Mouse (Mus musculus) layer of hippocampus, postnatal 36 days (tissue): Measurements from ENCODE around the gene Shisa6. TPM values are rescaled to one million over a fixed set of nuclear protein-coding genes. Genes with fewer than 3 reads are reported as not detected.
A peak's percentile ranks its signal among the peaks of the same experiment; 100 is the strongest.

Source experiments
- DNase-seq, 2 experiments: peaks; one replicate each; pipeline ENCODE4 v3.0.0; 2022
- total RNA-seq, 2 experiments: library from RNA; stranded (reverse); gene quantifications; 2 replicates each; pipeline ENCODE4 v1.2.3; 2021

Shisa6 gene
- total RNA-seq: 100 to 1,000 TPM; 169 to 196 TPM

GRCm38 (mm10) chr11:66525371-66526045, at the start of gene Shisa6:
Gene Shisa6 (minus strand): TSS chr11:66525964.
- peak; percentile 35 to 52 for DNase-seq

GRCm38 (mm10) chr11:66573888-66574287, 48.1 kb upstream of the Shisa6 start:
- no peak for DNase-seq

DNA sequence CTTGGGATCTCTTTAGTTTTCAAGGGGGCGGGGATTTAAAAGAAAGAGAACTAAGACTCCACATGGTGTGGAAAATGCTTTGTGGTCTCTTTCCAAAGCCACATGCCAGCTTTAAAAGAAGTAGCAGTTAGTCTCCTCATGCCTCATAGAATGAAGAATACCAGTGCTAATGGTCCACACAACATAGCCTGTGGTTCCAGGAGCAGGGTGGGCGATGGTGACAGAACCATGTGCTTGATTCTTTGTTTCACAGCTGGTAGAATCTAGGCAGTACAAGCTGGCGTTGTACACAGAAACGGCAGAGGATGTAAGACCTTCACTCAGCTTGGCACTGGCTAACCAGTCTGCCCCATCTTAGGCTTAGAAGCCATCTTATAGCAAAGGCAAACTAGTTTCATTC, 43.3 kb upstream of the Shisa6 start:
- DNase-seq: no peak

- no peak for DNase-seq
Measured at GRCm38 (mm10) chr11:66568386-66568791, 42.6 kb upstream of the Shisa6 start.

GRCm38 (mm10) chr11:66567382-66567781, 41.6 kb upstream of the Shisa6 start:
- DNase-seq: no peak

DNA sequence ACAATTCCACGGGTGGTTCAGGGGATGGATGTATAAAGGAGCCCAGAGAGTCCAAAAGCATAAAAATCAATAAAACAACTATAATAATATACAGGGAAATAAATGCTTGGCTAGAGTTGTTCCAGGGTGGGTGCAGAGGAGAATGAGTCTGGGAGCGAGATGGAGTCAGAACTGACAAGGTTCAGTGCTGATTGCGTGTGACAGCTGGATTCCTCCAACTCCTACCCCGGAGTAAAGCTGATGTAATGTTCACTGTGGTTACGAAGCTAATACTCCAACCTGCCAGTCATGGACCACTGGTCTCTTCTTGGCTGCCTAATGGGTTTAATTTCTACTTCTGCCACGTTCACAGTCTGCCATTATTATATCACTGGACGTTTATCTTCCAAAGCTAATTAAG, 36.5 kb upstream of the Shisa6 start:
- DNase-seq: no peak

DNA sequence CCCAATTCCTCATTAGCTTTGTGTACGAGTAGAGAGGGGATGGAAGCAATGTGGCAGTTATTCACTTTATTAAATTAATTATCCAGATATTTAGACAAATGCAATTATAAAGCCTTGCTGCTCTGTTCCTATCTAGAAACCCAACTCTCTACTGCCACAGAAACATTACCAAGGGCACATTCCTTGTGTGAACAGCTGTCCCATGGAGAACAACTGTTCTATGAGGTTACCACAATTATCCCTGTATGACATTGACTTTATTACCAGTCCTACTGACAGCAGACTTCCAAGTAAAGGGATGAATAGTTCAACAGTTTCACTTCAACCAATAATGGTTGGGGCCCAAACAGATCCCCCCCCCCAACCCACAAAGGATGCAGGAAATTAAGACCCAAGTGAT, 12.1 kb upstream of the Shisa6 start:
- no peak for DNase-seq

DNA sequence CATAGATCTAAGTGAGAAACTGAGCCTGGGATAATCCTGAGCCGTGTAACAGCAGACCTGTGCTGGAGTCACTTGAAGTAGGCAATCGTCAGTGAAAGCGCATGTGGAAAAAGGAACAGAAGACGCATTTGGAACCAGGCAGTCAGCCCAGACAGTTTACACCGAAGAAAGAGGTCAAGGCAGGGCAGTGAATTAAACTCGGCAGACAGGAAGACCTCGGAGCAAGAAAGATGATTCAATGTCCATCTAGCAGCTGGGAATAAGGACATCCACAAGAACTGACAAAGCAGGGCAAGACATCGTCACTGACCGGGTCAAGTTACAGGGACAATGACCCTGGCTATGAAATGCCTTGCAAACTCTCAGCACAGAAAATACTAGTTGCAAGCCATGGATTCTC, 10.1 kb upstream of the Shisa6 start:
- DNase-seq: no peak

DNA sequence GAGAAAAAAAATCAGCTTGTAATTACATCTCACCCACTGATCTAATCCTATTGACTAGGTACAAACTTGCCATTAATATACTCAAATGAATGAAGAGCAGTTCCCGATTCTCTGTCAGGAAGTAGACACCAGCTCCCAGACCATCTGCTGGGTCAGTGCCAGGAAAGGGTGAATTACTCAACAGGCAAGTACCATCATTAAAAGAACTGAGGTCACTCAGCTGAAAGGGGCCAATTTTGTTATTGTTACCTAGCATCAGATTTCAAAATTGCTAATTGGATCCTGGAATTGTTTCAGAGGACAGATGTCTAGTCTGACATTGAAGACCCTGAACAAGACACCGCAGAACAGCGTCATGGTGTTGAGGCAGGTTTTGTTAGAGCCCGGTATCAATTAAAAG, 9.4 kb upstream of the Shisa6 start:
- DNase-seq: no peak

DNA sequence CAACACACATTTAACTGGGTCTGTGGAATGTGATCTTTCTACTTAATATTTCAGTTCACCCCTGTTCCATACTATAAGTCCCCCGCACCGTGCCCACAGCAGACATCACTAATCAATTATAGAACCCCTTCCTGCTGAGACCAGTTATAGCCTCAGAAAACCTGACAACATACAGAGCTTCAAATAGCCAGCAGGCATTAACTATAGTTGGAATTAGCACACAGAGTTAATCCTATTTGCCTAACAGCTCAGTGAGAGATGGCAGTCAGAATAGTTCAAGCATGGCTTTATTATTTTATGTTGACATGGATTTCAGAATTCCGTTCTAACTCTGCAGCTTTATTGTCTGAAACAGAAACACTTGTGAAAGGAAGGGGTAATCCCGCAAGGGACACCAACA, 8.5 kb upstream of the Shisa6 start:
- no peak for DNase-seq

DNA sequence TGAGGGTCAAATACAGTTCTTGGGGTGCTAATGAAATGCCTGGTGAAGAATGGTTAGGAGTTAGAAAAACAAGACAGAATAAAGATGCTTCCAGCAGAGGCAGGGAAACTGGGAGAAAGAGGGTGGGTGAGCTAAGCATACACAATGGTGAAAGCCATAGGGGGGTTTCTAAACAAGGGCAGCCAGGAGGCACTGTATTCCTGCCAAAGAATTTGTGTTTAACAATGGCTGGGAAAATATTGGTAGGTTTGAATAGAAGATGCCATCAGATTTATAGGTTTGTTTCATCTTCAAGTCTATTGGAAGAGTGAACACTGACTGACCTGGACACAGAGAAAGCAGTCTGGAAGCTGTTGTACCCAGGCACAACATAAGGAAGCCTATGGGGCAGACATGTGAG, 2.4 kb upstream of the Shisa6 start:
- no peak for DNase-seq

- no peak for DNase-seq
Measured at GRCm38 (mm10) chr11:66527343-66527742, 1.6 kb upstream of the Shisa6 start.

- no peak for DNase-seq
Measured at GRCm38 (mm10) chr11:66526981-66527320, 1.2 kb upstream of the Shisa6 start.

DNA sequence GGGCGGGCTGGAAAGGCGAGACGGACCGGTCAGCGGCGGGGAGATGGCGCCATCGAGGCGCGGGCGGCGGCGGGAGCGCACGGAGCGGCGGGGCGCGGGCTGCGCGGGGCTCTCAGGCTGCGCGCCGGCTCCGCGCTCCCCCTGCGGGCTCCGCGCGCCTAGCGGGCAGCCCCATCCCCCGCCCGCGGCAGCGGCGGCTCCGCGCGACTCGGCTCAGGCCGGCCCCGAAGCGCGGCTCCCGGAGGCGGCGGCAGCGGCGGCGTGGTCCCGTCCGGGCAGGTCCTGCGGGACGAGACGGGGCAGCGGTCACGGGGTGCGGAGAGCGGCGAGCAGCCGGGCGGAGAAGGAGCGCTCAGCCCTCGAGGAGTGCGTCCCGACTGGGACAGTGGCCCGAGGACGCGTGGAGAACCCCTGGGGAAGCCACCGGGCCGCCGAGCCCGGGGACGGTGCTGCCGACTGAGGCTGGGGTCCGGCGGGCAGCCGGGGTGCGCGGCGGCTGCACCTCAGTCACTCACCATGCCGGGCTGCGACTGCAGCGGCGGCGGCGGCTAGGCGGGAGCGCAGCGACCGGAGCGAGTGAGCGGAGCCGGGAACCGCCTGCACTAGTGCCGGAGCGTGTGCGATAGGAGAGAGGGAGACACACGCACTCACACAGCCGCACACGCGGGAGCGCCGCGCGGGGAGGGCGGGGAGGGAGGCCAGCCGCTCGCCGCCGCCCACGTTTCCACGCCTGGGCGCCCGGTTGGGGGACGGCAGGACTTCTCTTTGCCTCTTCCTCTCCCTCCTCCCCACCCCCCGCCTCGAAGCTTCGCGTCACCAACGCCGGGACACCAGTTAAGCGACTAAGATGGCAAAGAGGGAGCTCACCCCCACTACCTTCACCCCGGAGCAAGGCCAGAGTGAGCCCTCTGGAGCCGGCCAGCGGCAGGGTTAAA, 549 bp upstream of the Shisa6 start:
- DNase-seq: peak; percentile 62 to 67

DNA sequence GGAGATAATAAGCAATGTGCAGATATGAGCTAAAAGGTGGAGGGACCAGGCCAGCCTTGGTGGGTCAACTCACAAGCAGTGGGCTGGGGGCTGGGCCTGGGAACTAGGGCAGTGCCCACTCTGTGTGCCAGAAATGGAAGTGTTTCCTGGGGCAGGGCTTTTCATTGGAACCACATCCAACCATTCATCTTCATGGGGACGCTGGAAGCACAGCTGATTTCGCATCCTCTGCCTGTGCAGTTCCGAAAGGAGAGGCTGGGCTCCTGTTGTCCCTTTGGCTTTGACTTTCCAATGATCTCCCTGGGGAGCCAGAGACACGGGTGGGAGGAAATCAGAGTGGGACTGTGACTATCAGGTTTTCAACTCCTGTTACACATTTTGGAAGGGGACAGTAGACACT, 1.5 kb downstream of the Shisa6 start:
- DNase-seq: peak; percentile 49 to 56

DNA sequence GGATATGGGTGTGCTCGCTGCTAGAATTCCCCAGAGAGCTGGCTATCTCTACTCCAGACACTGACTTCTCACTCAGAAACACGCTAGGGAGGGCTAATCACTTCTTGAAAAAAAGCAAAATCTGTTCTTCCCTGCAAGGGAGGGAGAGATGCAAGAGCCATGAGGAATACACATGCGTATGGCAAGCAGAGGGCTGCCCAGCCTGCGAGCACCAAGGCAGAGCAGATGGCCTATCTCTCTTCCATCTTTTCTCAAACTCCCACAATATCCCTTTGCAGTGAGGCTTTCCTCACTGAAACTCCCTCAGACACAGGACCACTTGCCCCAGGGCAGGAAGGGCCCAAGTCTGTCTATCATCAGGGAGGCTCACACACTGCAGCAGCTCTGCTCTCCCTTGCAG, 3.4 kb downstream of the Shisa6 start:
- peak in 1 of 2 experiments; percentile 50 for DNase-seq

- no peak for DNase-seq
Measured at GRCm38 (mm10) chr11:66519386-66519785, 6.4 kb downstream of the Shisa6 start.

DNA sequence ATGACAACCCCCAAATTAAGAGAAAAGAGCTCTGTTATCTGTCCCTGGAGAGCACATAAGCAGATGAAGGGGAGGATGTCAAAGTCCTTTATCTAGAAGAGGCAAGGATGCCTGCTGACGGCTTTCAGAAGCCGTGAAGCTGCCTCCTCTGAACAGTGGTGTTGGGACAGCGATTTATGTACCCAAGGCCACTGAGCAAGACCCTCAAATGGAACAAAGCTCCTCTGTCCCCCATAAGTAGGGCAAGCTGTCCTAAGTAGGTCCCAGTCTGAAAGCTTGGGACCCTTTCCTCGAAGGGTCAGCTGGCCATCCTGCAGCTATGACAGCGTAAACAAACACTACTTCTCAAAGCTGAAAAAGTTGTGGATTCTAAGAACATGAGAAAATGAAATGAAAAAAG, 11.4 kb downstream of the Shisa6 start:
- no peak for DNase-seq

DNA sequence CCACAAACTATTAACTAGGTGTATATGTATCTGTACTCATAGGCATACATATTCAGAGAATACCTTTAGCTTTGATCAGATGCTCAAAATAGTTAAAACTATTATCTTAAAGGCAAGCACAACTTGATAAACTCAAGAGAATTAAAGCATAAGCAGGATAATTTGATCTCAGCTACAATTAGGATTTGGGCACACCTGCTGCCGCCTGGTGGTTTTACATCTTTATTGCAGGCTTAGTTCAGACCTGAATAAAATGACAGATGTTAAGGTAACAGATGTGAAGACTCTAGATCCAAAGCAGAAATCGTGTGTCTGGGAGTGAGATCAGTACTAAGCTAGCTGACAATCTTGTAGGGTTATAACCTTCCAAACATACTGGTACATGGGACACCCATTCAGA, 24.8 kb downstream of the Shisa6 start:
- no peak for DNase-seq

- no peak for DNase-seq
Measured at GRCm38 (mm10) chr11:66498857-66499445, 26.8 kb downstream of the Shisa6 start.

DNA sequence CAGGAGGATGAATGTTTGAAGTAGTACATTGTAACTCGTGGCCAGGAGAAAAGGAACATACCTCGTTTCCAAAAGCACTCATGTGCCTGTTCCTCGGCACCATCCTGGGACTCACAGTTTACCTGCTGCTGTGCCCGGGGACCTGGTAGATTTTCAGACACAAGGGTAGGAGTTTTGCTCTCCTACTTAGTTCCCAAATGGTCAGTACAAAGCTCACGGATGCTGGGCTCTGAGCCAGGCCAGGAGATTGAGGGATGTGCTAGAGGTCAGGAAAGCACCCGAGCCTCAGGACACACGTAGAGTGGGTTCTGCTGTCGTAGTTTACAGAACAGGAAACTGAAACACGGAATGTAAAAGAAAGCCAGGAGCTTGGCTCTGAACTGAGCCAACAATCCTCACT, 29.5 kb downstream of the Shisa6 start:
- no peak for DNase-seq

- DNase-seq: no peak
Measured at GRCm38 (mm10) chr11:66494391-66494790, 31.4 kb downstream of the Shisa6 start.

DNA sequence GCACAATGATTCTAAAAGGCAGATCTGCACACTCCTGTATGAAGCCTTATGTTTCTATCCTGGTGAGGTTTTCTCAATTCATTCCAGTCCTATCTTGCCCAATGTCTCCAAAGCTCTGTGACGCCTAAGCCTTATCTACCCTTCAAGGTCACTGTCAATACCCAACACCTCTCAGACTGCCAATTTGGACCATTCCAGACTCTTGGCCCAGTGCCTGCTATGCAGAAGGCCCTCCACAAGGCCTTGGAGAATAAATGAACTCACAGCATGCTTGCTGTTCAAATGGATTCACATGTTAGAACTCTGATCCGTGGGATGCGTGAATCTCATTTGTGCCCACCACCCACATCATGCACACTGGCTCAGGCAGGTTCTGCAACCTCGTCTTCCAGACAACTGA, 38.0 kb downstream of the Shisa6 start:
- peak in 1 of 2 experiments; percentile 25 for DNase-seq

DNA sequence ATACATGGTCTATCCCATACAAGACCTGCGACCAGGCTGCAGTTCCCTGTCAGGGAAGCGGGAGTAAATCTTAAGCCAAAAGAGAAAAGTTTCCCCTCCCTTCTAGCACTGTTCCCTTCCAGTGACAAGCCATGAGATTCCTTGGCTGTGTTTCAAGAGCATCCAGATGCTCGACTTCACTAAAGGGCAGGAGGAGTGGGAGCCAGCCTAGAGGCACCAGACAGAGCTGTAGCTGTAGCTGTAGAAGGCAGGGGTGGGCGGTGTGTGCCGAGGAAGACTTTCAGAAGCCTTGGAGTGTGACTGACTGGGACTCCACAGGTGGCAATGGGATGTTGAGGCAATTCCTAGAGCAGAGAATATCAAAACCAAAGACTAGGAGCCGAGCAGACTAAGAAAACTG, 43.3 kb downstream of the Shisa6 start:
- peak in 1 of 2 experiments; percentile 39 for DNase-seq
